Mouse (Mus musculus) forebrain, embryonic 16.5 days (tissue): ENCODE results near the gene Osgin1. TPM values are rescaled to one million over a fixed set of nuclear protein-coding genes. Genes with fewer than 3 reads are reported as not detected.

Experiments
- ATAC-seq: fragments of 200-750 bp; cut with Nextera tagmentation; 2 replicates; pipeline ENCODE4 v1.8.0; 2017; ENCODE audit warnings: mild to moderate bottlenecking, moderate library complexity
- H3K27ac ChIP-seq: fragments of 300-500 bp; sonication (generic); 2 replicates; pipeline ENCODE4 v1.5.1; 2014; ENCODE audit warnings: low read length, control low read depth
- H3K27me3 ChIP-seq: fragments of 300-500 bp; sonication (generic); replicated peaks from 2 replicates; pipeline ENCODE4 v1.6.1; 2014; ENCODE audit warnings: low read length; ENCODE audit not compliant: control insufficient read depth, insufficient read depth
- H3K36me3 ChIP-seq: fragments of 300-500 bp; sonication (generic); 2 replicates; pipeline ENCODE4 v1.6.1; 2014; ENCODE audit not compliant: control insufficient read depth, insufficient read depth
- H3K4me1 ChIP-seq: fragments of 300-500 bp; sonication (generic); replicated peaks from 2 replicates; pipeline ENCODE4 v1.6.1; 2014; ENCODE audit warnings: low read length; ENCODE audit not compliant: control insufficient read depth, insufficient read depth
- H3K4me2 ChIP-seq: fragments of 300-500 bp; sonication (generic); 2 replicates; pipeline ENCODE4 v1.6.1; 2014; ENCODE audit warnings: mild to moderate bottlenecking, low read length, control low read depth
- H3K4me3 ChIP-seq: fragments of 300-500 bp; sonication (generic); replicated peaks from 2 replicates; pipeline ENCODE4 v1.5.1; 2014; ENCODE audit warnings: mild to moderate bottlenecking, low read length, control low read depth
- H3K9ac ChIP-seq: fragments of 300-500 bp; sonication (generic); replicated peaks from 2 replicates; pipeline ENCODE4 v1.6.1; 2014; ENCODE audit warnings: low read depth, low read length, control low read depth
- H3K9me3 ChIP-seq: fragments of 300-500 bp; sonication (generic); 2 replicates; pipeline ENCODE4 v1.6.1; 2016; ENCODE audit warnings: low read length; ENCODE audit not compliant: control insufficient read depth
- WGBS: fragments of 180-500 bp; shearing (Covaris S2); extraction: QIAGEN DNeasy Blood & Tissue Kit; methylation state at CpG from one replicate; pipeline ENCODE4 v1.1.7; 2014; 5-methylcytosine and 5-hydroxymethylcytosine counted together
- polyA plus RNA-seq: library from polyadenylated mRNA; unstranded; fragments of >200 nt; fragmentation: Nextera tagmentation; extraction: Ambion mirVana; gene quantifications from 2 replicates; pipeline ENCODE4 v1.2.1, GENCODE M21; 2015

Osgin1 gene
- polyA plus RNA-seq, 1 experiment from 2014 or later = 0.20 TPM

GRCm38 (mm10) chr8:119428766-119429327 lies 5.1 kb upstream of the Osgin1 start:
- Histone ChIP-seq H3K4me1 (no peaks in the 10 kb centered on the region), H3K4me3 (no peak overlapping the region), H3K9me3 (no peaks in the 10 kb centered on the region), H3K27ac (no peak overlapping the region), H3K27me3 (no peaks in the 10 kb centered on the region), H3K4me2 (no peak overlapping the region), H3K36me3 (no peaks in the 10 kb centered on the region), H3K9ac (no peak overlapping the region)
- 89% methylated on average over 5 of the region's 5 CpGs for WGBS
- ATAC-seq = no peak

DNA sequence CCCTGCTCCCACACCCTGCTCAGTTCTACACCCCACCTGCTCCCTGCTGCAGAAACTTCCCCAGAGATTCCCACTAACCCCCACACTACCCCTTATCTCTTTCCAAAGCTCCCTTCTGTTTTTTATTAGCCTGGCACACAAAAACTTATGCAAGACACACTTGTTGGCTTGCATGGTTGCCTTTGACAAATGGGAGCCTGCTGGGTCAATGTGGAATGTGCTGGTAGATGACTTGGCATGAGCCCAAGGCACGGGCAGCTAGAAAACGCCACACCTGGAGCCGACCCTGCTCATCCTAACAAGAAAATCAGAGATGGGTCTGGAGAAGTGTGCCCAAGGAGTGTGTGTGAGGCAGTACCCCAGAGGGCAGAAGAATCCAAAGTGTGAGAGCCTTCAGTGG lies 4.4 kb upstream of the Osgin1 start:
- no peak for ATAC-seq
- Histone ChIP-seq H3K4me1 (no peaks in the 10 kb centered on the region), H3K9me3 (no peaks in the 10 kb centered on the region), H3K9ac (no peak overlapping the region), H3K27ac (no peak overlapping the region), H3K27me3 (no peaks in the 10 kb centered on the region), H3K4me3 (no peak overlapping the region), H3K36me3 (no peaks in the 10 kb centered on the region), H3K4me2 (no peak overlapping the region)
- 86% methylated on average over 3 of the region's 3 CpGs for WGBS

DNA sequence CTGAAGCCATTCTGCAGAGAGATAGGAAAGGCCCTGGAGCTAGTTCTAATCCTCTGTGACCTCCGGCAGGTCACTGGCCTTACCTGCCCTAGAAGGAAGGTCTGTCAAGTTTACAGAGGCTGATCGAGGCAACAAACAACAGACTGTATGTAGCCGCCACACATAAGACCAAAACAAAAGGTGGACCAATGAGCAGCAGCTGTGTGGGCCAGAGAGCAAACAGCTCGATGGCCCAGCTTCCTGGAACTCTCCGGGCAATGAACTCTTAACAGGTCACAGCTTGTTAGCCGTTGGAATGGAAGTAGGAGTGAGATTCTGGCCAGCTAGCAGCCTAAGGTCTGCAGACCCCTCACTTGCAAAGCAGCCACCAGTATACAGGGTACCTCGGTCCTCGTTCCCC lies 3.7 kb upstream of the Osgin1 start:
- WGBS = 75% methylated on average over 8 of the region's 8 CpGs
- H3K27me3 ChIP-seq = no peaks in the 10 kb centered on the region
- no peaks in the 10 kb centered on the region for H3K9me3 ChIP-seq
- ATAC-seq = no peak
- no peaks in the 10 kb centered on the region for H3K4me1 ChIP-seq
- H3K36me3 ChIP-seq = no peaks in the 10 kb centered on the region
- H3K4me3 ChIP-seq = no peak overlapping the region
- no peak overlapping the region for H3K27ac ChIP-seq
- no peak overlapping the region for H3K9ac ChIP-seq
- H3K4me2 ChIP-seq = no peak overlapping the region

- Histone ChIP-seq H3K9me3 (no peaks in the 10 kb centered on the region), H3K27ac (no peak overlapping the region), H3K27me3 (no peaks in the 10 kb centered on the region), H3K4me3 (no peak overlapping the region), H3K36me3 (no peaks in the 10 kb centered on the region), H3K4me1 (no peaks in the 10 kb centered on the region), H3K4me2 (no peak overlapping the region), H3K9ac (no peak overlapping the region)
- ATAC-seq = no peak
- whole genome bisulfite sequencing = 93% methylated on average over 7 of the region's 7 CpGs
These were observed 3.2 kb upstream of the Osgin1 start for GRCm38 (mm10) chr8:119430690-119431089.

GRCm38 (mm10) chr8:119432372-119432771 lies 1.6 kb upstream of the Osgin1 start:
- no peaks in the 10 kb centered on the region for H3K27me3 ChIP-seq
- H3K4me2 ChIP-seq = no peak overlapping the region
- no peak overlapping the region for H3K27ac ChIP-seq
- H3K9ac ChIP-seq = no peak overlapping the region
- no peak for ATAC-seq
- no peaks in the 10 kb centered on the region for H3K4me1 ChIP-seq
- WGBS = 63% methylated on average over 3 of the region's 3 CpGs
- H3K4me3 ChIP-seq = no peak overlapping the region
- H3K9me3 ChIP-seq = no peaks in the 10 kb centered on the region
- H3K36me3 ChIP-seq = no peaks in the 10 kb centered on the region

- Histone ChIP-seq H3K4me2 (no peak overlapping the region), H3K27me3 (no peaks in the 10 kb centered on the region), H3K4me3 (no peak overlapping the region), H3K4me1 (no peaks in the 10 kb centered on the region), H3K27ac (no peak overlapping the region), H3K9ac (no peak overlapping the region), H3K36me3 (no peaks in the 10 kb centered on the region), H3K9me3 (no peaks in the 10 kb centered on the region)
- 84% methylated on average over 6 of the region's 6 CpGs for WGBS
- ATAC-seq = no peak
These were observed 645 bp downstream of the Osgin1 start for GRCm38 (mm10) chr8:119434569-119434968.

DNA sequence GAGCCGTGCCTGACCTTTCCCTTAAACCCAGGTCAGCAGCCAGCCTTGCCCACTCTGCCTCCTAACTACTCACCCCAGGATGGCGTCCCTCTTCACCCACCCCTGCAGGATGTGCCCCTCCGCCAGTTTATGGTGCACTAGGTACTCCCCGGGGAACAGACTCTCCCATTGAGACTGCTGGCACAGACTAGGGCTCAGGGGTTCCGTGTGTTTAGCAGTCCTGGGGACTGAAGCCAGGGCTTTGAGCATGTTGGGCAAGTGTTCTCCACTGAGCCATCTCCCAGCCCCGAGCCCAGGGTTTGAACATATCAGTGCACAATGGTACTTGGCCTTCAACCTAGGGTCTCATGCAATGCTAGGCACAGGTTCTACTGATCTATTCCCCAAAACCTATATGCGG lies 1.6 kb downstream of the Osgin1 start:
- no peak overlapping the region for H3K9ac ChIP-seq
- no peak for ATAC-seq

GRCm38 (mm10) chr8:119436331-119436730 lies 2.4 kb downstream of the Osgin1 start:
- 88% methylated on average over 10 of the region's 10 CpGs for WGBS

More for the DNA sequence above, 1.6 kb downstream of the Osgin1 start:
- H3K4me3 ChIP-seq = no peak overlapping the region
- H3K4me2 ChIP-seq = no peak overlapping the region
- H3K9me3 ChIP-seq = no peaks in the 10 kb centered on the region
- H3K36me3 ChIP-seq = no peaks in the 10 kb centered on the region
- 83% methylated on average over 7 of the region's 7 CpGs for WGBS
- no peaks in the 10 kb centered on the region for H3K27me3 ChIP-seq
- 0 out of 2 replicates have a peak, but pooled peaks cover under 1% of the 10 kb centered on the region for H3K4me1 ChIP-seq
- no peak overlapping the region for H3K27ac ChIP-seq

DNA sequence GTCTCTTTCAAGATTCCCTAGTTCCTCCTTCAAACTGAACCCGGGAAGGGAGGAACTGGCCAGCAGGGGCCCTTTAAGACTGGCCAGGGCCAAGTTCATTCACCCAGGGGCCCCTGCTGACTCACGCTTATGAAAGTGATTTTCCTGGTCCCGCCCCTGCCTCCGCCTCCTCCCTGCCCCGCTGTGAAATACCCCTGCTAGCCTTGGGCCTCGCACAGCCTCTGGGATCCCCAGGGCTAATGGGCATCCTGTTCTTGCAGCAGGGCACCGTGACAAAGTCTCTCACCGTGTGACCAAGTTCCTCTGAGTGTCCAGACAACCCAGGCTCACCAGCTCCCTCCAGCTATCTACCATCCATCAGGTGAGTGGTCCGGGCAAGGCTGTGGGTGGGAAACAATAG lies 3.0 kb downstream of the Osgin1 start:
- no peak overlapping the region for H3K4me3 ChIP-seq
- H3K36me3 ChIP-seq = no peaks in the 10 kb centered on the region
- no peaks in the 10 kb centered on the region for H3K9me3 ChIP-seq
- WGBS = 23% methylated on average over 9 of the region's 9 CpGs
- H3K4me2 ChIP-seq = no peak overlapping the region
- no peak overlapping the region for H3K27ac ChIP-seq
- no peaks in the 10 kb centered on the region for H3K27me3 ChIP-seq
- no peak overlapping the region for H3K9ac ChIP-seq
- 0 out of 2 replicates have a peak, but pooled peaks cover 5% of the 10 kb centered on the region for H3K4me1 ChIP-seq
- no peak for ATAC-seq

More at GRCm38 (mm10) chr8:119436331-119436730, 2.4 kb downstream of the Osgin1 start:
- H3K4me2 ChIP-seq = no peak overlapping the region
- no peak overlapping the region for H3K4me3 ChIP-seq
- H3K36me3 ChIP-seq = no peaks in the 10 kb centered on the region
- no peak for ATAC-seq
- no peaks in the 10 kb centered on the region for H3K9me3 ChIP-seq
- no peaks in the 10 kb centered on the region for H3K27me3 ChIP-seq
- H3K27ac ChIP-seq = no peak overlapping the region
- no peak overlapping the region for H3K9ac ChIP-seq
- H3K4me1 ChIP-seq = 0 out of 2 replicates have a peak, but pooled peaks cover 5% of the 10 kb centered on the region

DNA sequence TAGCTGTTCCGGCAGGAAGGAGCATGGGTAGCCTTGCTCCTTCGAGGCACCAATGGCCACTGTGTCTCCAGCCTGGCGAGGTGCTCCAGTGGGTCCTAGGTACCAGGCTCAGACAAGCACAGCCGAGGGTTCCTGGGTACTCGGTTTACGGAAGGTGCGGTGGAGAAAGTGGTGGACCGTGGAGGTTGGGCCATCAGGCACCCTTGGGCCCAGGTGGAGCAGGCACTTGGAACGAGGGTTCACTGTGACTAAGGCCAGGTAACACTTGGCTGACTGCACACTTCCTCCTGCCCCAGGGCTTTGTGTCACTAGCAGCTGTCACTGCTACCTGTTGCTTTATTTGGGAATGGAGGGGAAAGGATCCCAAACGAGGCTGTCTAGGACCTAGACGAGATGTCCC lies 3.6 kb downstream of the Osgin1 start:
- Histone ChIP-seq H3K4me3 (no peak overlapping the region), H3K9ac (no peak overlapping the region), H3K36me3 (no peaks in the 10 kb centered on the region), H3K9me3 (no peaks in the 10 kb centered on the region), H3K4me1 (0 out of 2 replicates have a peak, but pooled peaks cover 5% of the 10 kb centered on the region), H3K27me3 (no peaks in the 10 kb centered on the region), H3K27ac (no peak overlapping the region), H3K4me2 (no peak overlapping the region)
- ATAC-seq = no peak
- 74% methylated on average over 11 of the region's 11 CpGs for WGBS
